Mouse (Mus musculus) heart, adult 2 months (tissue): ENCODE results near the gene Ganab. TPM values are rescaled to one million over a fixed set of nuclear protein-coding genes. Genes with fewer than 3 reads are reported as not detected.

Source experiments
- DNase-seq, 2 experiments: peaks; one replicate each; pipeline ENCODE4 v3.0.0; 2021
- H3K27ac ChIP-seq: fragments of 200-600 bp; 2 replicates; pipeline ENCODE4 v1.8.1; 2022
- H3K27me3 ChIP-seq: fragments of 200-500 bp; 2 replicates; pipeline ENCODE4 v1.6.1; 2012; ENCODE audit warnings: mild to moderate bottlenecking, low read length, inconsistent platforms, mixed read lengths; ENCODE audit not compliant: control insufficient read depth, insufficient read depth
- H3K36me3 ChIP-seq: fragments of 200-500 bp; 2 replicates; pipeline ENCODE4 v1.6.1; 2012; ENCODE audit warnings: low read length, inconsistent platforms; ENCODE audit not compliant: control insufficient read depth, insufficient read depth
- H3K4me1 ChIP-seq: fragments of 200-500 bp; 2 replicates; pipeline ENCODE4 v1.6.1; 2011; ENCODE audit warnings: low read length; ENCODE audit not compliant: control insufficient read depth, insufficient read depth
- H3K4me3 ChIP-seq: fragments of 200-600 bp; 2 replicates; pipeline ENCODE4 v1.8.1; 2022
- H3K79me2 ChIP-seq: fragments of 200-500 bp; replicated peaks from 2 replicates; pipeline ENCODE4 v1.6.1; 2012; ENCODE audit warnings: mild to moderate bottlenecking, inconsistent platforms, low read length, moderate library complexity, mixed read lengths; ENCODE audit not compliant: control insufficient read depth, insufficient read depth
- H3K9ac ChIP-seq: fragments of 200-500 bp; 2 replicates; pipeline ENCODE4 v1.6.1; 2012; ENCODE audit warnings: low read depth, mild to moderate bottlenecking, control low read depth, inconsistent platforms, low read length, mixed read lengths
- CTCF ChIP-seq: fragments of 200-600 bp; IDR thresholded peaks from 2 replicates; pipeline ENCODE4 v1.8.1; 2022; ENCODE audit warnings: antibody characterized with exemption, mild to moderate bottlenecking, moderate library complexity
- EP300 ChIP-seq: fragments of 200-500 bp; IDR thresholded peaks from 2 replicates; pipeline ENCODE4 v1.6.1; 2011; ENCODE audit warnings: low read depth, low read length, control low read depth; ENCODE audit not compliant: insufficient read depth
- POLR2A ChIP-seq: fragments of 200-500 bp; IDR thresholded peaks from 2 replicates; pipeline ENCODE4 v1.6.1; 2011; ENCODE audit warnings: mild to moderate bottlenecking, low read depth, low read length, control low read depth; ENCODE audit not compliant: insufficient read depth
- WGBS: fragments of 180-500 bp; shearing (Covaris S2); methylation state at CpG from one replicate; pipeline ENCODE4 v1.1.7; 2018; 5-methylcytosine and 5-hydroxymethylcytosine counted together
- intact Hi-C: fragments of 180-260 bp; cut with DNase I; formaldehyde crosslinking; loops from one replicate; pipeline ENCODE4 v1.15.1; 2025
- polyA plus RNA-seq: library from polyadenylated mRNA; depleted of rRNA; stranded (reverse); fragments of >200 nt; gene quantifications from 2 replicates; pipeline ENCODE4 v1.2.3, GENCODE M21; 2012
- total RNA-seq, 2 experiments: library from RNA; stranded (reverse); gene quantifications; 2 replicates each; pipeline ENCODE4 v1.2.3; 2021

Ganab gene
- total and polyA plus RNA-seq, 3 experiments, result 50.3 to 54.5 (median 52.5) TPM

DNA sequence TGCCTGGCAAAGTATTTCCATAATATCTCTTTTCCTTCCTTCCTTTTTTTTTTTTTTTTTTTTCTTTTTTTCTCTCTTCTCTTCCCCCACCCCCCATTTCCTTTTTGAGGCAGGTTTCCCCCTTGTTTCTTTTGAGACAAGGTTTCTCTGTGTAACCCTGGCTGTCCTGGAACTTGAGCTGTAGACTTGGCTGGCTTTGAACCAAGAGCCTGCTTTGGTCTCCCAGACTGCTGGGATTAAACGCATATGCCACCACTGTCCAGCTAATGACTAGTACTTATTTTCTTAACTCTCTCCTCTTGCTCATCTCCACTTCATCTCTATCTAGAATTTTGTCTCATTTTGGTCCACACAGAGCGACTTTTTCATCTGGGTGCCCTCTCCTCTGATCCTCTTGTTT is 45.2 kb downstream of the Ganab start:
- Histone ChIP-seq H3K4me3 (peak overlapping the region; percentile 97), H3K36me3 (peaks cover 11% of the 10 kb centered on the region), H3K79me2 (0 out of 2 replicates have a peak, but pooled peaks cover 2% of the 10 kb centered on the region), H3K27ac (no peak overlapping the region; the same call in 1 of the 2 replicates), H3K4me1 (peaks cover 6% of the 10 kb centered on the region), H3K27me3 (no peaks in the 10 kb centered on the region), H3K9ac (no peak overlapping the region)
- no peak for DNase-seq
- intact Hi-C loops, result no loop called here
- 45% methylated on average over 2 of the region's 2 CpGs for WGBS
- no peak for TF ChIP-seq POLR2A
- no peak for TF ChIP-seq EP300
- TF ChIP-seq CTCF, result no peak

DNA sequence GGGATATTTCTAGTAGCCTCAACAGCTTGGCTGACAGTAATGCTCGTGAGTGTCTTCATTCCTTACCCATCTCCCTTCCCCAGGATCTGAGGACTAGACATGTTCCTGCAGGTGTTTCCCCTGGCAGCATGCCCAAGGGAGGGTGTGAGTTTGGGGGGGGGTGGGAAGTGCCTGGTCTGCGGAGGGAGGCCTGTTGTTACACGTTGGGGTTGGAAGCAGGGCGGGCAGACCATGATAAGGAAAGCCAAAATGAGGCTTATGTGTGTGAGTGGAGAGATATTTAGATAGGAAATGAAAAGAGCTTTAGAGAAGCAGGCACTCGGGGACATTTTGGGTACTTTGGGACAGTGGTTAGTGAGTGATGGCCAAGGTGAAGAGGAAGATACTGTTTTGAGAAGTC is 46.2 kb downstream of the Ganab start:
- no peak for TF ChIP-seq CTCF
- no peak for TF ChIP-seq POLR2A
- no peak for TF ChIP-seq EP300
- no peak overlapping the region for H3K9ac ChIP-seq
- 0 out of 2 replicates have a peak, but pooled peaks cover 2% of the 10 kb centered on the region for H3K79me2 ChIP-seq
- H3K27me3 ChIP-seq, result no peaks in the 10 kb centered on the region
- 19% methylated on average over 5 of the region's 5 CpGs for WGBS
- H3K4me1 ChIP-seq, result peaks cover 6% of the 10 kb centered on the region
- no peak overlapping the region for H3K27ac ChIP-seq
- intact Hi-C loops, result no loop called here
- DNase-seq, result no peak
- H3K4me3 ChIP-seq, result no peak overlapping the region
- peaks cover 11% of the 10 kb centered on the region for H3K36me3 ChIP-seq

DNA sequence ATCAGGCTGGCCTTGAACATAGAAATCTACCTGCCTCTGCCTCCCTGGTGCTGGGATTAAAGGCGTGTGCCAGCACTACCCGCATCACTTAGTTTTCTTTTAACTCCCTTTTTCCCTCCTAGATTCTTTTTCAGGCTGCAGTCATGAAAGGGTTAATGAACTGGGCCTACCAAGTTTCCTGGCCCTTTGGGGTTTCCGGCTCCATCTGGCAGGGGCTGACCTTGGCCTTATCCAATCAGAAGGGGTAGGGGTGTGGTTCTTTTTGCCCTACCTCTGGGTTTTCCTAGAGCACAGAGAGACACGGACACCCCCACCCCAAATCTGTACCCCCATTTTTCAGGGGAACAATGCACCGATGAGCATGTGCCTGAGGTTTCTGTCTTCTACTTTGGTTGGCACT is 46.9 kb downstream of the Ganab start:
- Histone ChIP-seq H3K27ac (no peak overlapping the region), H3K36me3 (peaks cover 11% of the 10 kb centered on the region), H3K4me1 (peaks cover 6% of the 10 kb centered on the region), H3K79me2 (0 out of 2 replicates have a peak, but pooled peaks cover 2% of the 10 kb centered on the region), H3K9ac (no peak overlapping the region), H3K4me3 (peak overlapping the region; percentile 4; the same call in 1 of the 2 replicates), H3K27me3 (no peaks in the 10 kb centered on the region)
- DNase-seq, result peak; percentile 63 to 71
- WGBS, result 17% methylated on average over 5 of the region's 5 CpGs
- intact Hi-C loops, result no loop called here
- TF ChIP-seq POLR2A (no peak), CTCF (no peak), EP300 (no peak)

DNA sequence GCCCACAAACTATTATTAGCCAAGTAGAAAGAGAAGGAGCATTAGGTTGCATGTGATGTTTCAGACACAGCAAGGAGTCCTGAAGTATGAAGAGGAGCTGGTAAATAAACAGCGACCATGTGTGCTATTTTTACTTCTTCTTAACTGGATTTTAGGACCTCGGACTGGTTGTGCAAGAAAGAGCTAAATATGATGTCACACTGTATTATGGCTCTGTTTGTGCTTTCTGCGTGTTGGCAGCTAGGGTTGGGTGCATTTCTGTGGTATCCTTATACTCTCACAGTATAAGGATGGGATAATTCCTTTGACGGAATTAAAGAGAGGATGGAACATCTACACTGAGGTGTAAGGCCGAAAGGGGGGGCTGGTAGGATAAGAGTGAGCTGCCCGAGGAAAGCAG is 47.4 kb downstream of the Ganab start:
- H3K9ac ChIP-seq, result no peak overlapping the region
- no peak overlapping the region for H3K27ac ChIP-seq
- intact Hi-C loops, result no loop called here
- H3K27me3 ChIP-seq, result no peaks in the 10 kb centered on the region
- DNase-seq, result no peak
- TF ChIP-seq CTCF, result no peak
- TF ChIP-seq POLR2A, result no peak
- TF ChIP-seq EP300, result no peak
- peaks cover 11% of the 10 kb centered on the region for H3K36me3 ChIP-seq
- 52% methylated on average over 6 of the region's 6 CpGs for WGBS
- peaks cover 6% of the 10 kb centered on the region for H3K4me1 ChIP-seq
- 0 out of 2 replicates have a peak, but pooled peaks cover 2% of the 10 kb centered on the region for H3K79me2 ChIP-seq
- H3K4me3 ChIP-seq, result peak overlapping the region; percentile 4; the same call in 1 of the 2 replicates

DNA sequence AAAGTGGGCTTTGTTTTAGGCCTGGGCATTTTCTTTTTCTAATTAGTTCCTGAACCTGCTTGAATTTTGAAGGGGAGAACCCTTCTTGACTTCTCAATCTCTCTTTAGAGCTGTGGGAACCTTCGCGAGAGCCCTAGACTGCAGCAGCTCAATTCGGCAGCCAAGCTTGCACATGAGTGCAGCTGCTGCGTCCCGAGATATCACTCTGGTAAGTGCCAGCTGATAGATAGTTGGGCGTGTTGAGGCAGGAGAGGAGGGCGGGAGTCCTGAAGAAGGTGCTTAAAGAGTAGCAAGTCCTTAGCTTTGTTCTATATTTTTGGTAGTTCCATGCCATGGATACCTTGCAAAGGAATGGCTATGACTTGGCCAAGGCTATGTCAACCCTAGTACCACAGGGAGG is 49.1 kb downstream of the Ganab start:
- no peaks in the 10 kb centered on the region for H3K27me3 ChIP-seq

DNA sequence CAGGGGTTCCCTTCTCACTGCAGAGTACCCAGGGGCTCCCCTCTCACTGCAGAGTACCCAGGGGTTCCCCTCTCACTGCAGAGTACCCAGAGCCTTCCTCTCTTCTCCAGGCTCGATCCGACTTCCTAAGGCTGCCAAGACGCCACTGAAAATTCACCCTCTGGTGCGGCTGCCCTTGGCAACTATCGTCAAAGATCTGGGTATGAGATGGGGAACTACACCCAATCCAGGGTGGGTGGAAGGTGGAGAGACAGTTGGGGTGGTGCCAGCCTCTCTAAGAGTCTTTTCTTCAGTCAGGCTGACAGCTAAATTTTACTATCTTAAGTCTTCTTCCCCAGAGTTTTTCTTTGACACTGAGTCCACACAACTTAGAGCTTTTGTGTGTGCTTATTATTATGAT is 52.3 kb downstream of the Ganab start:
- Histone ChIP-seq H3K36me3 (no peaks in the 10 kb centered on the region; the same call in none of the 2 replicates), H3K4me1 (peaks cover 4% of the 10 kb centered on the region), H3K27me3 (no peaks in the 10 kb centered on the region), H3K9ac (no peak overlapping the region), H3K27ac (no peak overlapping the region), H3K79me2 (peaks cover 2% of the 10 kb centered on the region; the same call in 1 of the 2 replicates), H3K4me3 (no peak overlapping the region)
- 91% methylated on average over 5 of the region's 5 CpGs for WGBS
- intact Hi-C loops, result loop anchor here (5.0 kb wide), 1 partner anchor 53 kb away; the partner anchor contains the start of gene Ganab
- TF ChIP-seq EP300, result no peak
- TF ChIP-seq CTCF, result no peak
- no peak for TF ChIP-seq POLR2A
- DNase-seq, result no peak

More for the DNA sequence above, 49.1 kb downstream of the Ganab start:
- TF ChIP-seq POLR2A (no peak), CTCF (no peak), EP300 (no peak)
- intact Hi-C loops, result no loop called here
- 71% methylated on average over 7 of the region's 7 CpGs for WGBS
- peaks cover 11% of the 10 kb centered on the region for H3K36me3 ChIP-seq
- 0 out of 2 replicates have a peak, but pooled peaks cover 2% of the 10 kb centered on the region for H3K79me2 ChIP-seq
- DNase-seq, result no peak
- H3K4me3 ChIP-seq, result no peak overlapping the region
- no peak overlapping the region for H3K9ac ChIP-seq
- peaks cover 5% of the 10 kb centered on the region for H3K4me1 ChIP-seq
- no peak overlapping the region for H3K27ac ChIP-seq

DNA sequence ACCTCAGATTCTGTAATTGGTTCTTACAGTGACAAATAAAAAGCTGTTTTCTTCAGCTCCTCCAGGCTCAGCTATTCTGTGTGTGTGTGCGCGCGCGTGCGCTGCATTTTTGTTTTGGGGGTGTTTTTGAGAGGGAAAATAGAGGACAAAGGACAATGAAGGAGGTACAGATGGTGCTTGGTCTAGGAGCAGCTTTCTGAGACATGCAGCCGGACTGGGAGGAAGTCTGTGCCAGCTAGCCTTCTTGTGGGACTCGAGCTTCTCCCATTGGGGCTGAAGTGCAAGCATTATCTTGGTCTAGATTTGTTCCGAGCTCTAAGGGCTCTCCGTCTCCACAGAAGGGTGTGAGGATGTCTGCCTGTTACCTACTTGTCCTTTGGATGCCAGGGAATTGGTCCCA is 54.4 kb downstream of the Ganab start:
- WGBS, result 80% methylated on average over 9 of the region's 9 CpGs
- no peaks in the 10 kb centered on the region for H3K27me3 ChIP-seq
- intact Hi-C loops, result loop anchor here (5.0 kb wide), 1 partner anchor 55 kb away; the partner anchor contains the start of gene Ganab
- TF ChIP-seq EP300 (no peak), CTCF (no peak), POLR2A (no peak)
- no peak overlapping the region for H3K4me3 ChIP-seq
- H3K27ac ChIP-seq, result no peak overlapping the region
- DNase-seq, result no peak
- H3K36me3 ChIP-seq, result no peaks in the 10 kb centered on the region; the same call in 1 of the 2 replicates
- H3K9ac ChIP-seq, result no peak overlapping the region
- H3K4me1 ChIP-seq, result peaks cover 4% of the 10 kb centered on the region
- H3K79me2 ChIP-seq, result peaks cover 3% of the 10 kb centered on the region; the same call in 1 of the 2 replicates
